Mouse (Mus musculus) layer of hippocampus, postnatal 14 days (tissue): ENCODE results near the gene Mymx. TPM values are rescaled to one million over a fixed set of nuclear protein-coding genes. Genes with fewer than 3 reads are reported as not detected.

Experiments used
- DNase-seq, 2 experiments: peaks; one replicate each; pipeline ENCODE4 v3.0.0; 2021 to 2022; ENCODE audit warnings: low spot score in 2 of 2, mixed read lengths in 1 of 2
- total RNA-seq, 2 experiments: library from RNA; stranded (reverse); gene quantifications; 2 replicates each; pipeline ENCODE4 v1.2.3; 2021

The Mymx gene
- total RNA-seq, 2 experiments from 2014 or later = not detected

DNA sequence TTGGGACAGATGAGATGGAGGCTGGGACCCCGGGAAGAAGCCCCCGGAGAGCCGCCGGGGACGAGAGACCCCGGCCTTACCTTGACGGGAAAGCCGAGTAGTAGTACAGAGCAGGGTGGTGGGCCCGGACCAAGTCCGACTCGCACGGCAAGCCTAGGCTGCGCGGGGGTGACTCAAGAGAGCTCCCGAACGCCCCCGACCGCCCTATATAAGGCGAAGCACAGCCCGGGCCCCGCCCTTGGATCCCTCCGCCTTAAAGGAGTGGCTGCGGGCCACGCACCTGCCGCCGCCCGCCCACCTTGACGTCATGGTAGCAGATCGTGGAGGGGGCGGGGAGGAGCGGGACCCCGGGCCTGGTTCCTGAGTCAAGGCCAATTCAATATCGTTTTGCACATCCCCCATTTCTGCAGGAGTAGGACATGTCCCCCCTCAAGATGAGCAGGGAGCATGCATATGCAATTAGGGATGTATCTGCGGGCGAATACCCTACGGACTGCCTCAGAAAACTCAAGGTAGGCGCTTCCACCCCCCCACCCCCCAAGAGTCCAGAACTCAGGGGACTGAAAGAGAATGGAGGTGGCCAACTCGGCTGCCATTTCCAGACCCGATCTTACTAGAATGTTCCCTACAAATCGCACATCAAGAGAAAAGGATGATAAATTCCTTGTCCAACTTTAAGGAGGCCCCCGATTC lies 28.7 kb downstream of the Mymx start, which contains the start of gene Hsp90ab1:
Hsp90ab1 (minus strand) TSS at position 185 of the 693 bp plus-strand sequence.
- DNase-seq = peak; percentile 99

- DNase-seq = peak; percentile 68 to 83
These were observed 29.5 kb downstream of the Mymx start for GRCm38 (mm10) chr17:45572103-45573086.

- no peak for DNase-seq
These were observed 31.9 kb downstream of the Mymx start for GRCm38 (mm10) chr17:45569999-45570398.

GRCm38 (mm10) chr17:45568990-45569389 lies 32.9 kb downstream of the Mymx start:
- no peak for DNase-seq

DNA sequence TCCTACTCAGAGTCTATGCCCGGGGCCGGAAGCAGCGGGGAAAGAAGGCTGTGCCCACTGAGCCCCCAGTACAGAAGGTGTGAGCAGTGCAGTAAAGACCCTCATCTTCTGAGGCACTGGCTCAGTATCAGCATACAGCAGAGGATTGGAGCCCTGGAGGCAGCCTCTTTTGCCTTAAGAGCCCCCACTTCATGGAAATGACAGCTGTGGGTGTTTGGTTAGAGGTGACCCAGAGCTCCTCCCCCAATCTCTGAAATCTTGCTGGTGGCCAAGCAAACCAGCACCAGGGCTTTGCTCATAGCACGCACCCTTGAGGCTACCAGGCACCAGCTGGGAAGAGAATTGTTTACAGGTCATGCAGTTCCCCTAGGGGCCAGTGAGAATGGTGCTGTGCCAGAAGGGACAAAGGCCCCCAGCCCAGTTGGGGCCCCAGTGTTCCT lies 34.7 kb downstream of the Mymx start:
- DNase-seq = no peak

DNA sequence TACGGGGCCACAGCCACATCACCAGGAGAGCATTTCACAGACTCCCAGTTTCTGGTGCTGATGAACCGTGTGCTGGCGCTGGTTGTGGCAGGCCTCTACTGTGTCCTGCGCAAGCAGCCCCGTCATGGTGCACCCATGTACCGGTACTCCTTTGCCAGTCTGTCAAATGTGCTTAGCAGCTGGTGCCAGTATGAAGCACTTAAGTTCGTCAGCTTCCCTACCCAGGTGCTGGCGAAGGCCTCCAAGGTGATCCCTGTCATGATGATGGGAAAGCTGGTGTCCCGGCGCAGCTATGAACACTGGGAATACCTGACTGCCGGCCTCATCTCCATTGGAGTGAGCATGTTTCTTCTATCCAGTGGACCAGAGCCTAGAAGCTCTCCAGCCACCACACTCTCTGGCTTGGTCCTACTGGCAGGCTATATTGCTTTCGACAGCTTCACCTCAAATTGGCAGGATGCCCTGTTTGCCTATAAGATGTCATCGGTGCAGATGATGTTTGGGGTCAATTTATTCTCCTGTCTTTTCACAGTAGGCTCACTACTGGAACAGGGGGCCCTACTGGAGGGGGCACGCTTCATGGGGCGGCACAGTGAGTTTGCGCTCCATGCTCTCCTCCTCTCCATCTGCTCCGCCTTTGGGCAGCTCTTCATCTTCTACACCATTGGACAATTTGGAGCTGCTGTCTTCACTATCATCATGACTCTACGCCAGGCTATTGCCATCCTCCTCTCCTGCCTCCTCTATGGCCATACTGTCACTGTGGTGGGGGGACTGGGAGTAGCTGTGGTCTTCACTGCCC lies 35.3 kb downstream of the Mymx start:
- peak in 1 of 2 experiments; percentile 61 for DNase-seq

GRCm38 (mm10) chr17:45566031-45566359 lies 35.9 kb downstream of the Mymx start:
- DNase-seq = no peak

GRCm38 (mm10) chr17:45565103-45565502 lies 36.8 kb downstream of the Mymx start:
- DNase-seq = no peak

DNA sequence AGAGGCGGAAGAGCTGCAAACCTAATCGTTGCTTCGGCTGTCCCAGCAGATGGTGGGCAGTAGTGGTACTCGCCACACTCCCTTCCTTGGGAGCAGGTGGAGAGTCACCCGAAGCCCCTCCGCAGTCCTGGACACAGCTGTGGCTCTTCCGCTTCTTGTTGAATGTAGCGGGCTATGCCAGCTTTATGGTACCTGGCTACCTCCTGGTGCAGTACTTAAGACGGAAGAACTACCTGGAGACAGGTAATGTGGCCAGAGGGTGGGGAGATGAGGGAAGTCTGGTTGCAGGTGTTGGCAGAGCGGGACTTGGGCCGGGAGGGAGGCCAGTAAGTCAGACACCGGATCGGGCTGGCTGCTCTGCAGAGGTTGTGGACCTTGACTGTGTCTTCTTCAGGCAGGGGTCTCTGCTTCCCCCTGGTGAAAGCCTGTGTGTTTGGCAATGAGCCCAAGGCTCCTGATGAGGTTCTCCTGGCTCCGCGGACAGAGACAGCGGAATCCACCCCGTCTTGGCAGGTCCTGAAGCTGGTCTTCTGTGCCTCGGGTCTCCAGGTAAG lies 37.3 kb downstream of the Mymx start:
- DNase-seq = no peak

GRCm38 (mm10) chr17:45563655-45564530 lies 38.0 kb downstream of the Mymx start, which contains the start of gene Slc35b2:
Gene Slc35b2 (plus strand): TSS chr17:45563874.
- DNase-seq = peak; percentile 88 to 94

- DNase-seq = no peak
These were observed 38.7 kb downstream of the Mymx start for GRCm38 (mm10) chr17:45563216-45563615.

GRCm38 (mm10) chr17:45559732-45560525 lies 42.0 kb downstream of the Mymx start:
- DNase-seq = no peak

DNA sequence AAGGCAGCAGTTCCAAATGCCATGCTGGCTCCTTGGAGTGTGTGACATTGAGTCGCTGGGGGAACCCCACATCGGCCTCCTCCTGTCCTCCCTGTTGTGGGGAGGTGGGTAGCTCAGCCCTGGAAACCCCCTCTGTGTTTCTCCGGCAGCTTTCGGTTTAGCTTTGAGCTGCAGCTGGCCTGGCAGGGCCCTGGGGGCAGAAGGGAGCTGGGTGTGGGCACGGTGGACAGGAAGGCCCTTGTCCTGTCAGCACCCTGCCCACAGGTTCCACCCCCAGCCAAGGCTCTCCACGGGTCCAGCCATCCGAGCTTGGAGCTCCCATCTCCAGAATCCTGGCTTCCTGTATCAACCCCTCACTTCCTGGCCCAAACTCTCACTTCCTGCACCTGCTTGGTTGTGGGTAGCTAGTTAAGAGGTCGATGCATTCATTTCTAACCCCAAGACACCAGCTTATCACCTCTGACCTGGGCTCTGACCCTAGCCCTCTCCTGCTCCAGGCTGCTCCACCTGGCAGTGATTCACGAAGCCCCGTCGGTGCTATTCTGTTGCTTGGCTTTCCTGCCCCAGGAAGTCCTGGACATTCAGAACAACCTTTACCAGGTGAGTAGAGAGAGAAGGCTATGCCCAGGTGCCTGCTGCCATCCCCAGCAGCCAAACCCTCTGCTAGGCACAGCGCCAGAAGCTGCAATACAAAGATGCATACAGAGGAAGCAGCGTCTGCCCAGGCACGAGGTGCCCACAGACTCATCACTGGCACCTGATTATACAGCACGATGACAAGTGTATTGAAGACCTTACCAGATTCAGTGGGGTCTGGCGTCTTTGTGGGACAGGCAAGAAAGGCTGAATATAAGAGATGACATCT lies 43.7 kb downstream of the Mymx start:
- DNase-seq = no peak

DNA sequence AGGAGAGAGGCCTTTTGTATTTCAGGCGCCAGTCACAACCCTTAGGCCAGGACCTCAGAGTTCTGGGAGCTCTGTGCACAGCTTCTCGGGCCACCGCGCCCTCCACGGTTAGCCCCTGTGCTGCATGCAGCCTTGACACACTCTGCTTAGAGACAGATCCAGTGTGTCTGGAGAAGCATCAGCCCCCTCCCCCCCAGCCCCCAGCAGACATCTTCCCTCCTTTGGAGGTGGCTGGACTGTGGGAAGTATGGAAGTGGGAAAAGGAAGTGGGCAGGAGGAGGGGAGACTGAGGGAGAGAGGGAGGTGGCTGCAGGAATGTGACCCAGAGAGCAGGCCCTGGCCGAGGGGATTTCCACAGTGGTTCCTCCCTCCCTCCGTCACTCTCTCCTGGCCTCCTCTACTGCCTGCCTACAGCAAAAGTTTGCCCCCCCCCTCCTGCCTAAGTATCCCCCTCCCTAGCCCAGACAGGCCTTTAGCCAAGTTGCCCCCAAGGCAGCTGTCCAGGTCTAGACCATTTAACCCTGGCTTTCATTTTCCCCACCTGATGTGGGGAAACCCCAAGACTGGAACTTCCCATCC lies 44.6 kb downstream of the Mymx start:
- no peak for DNase-seq

GRCm38 (mm10) chr17:45556514-45557245 lies 45.2 kb downstream of the Mymx start:
- DNase-seq = no peak

- DNase-seq = no peak
These were observed 45.8 kb downstream of the Mymx start for GRCm38 (mm10) chr17:45556107-45556489.
